Mouse (Mus musculus) kidney, adult 18-20 months (tissue): Measurements from ENCODE around the gene Slc41a1.
"Not testable (repeated sequence)": the region's sequence is repeated elsewhere in the genome, so short reads cannot be mapped to it uniquely, and the experiment has no call there.

Experiments used
- DNase-seq: peaks from one replicate; pipeline ENCODE4 v3.0.0; 2021

Slc41a1 gene

GRCm38 (mm10) chr1:131827207-131827786 lies at the start of gene Slc41a1:
Gene Slc41a1, plus strand, starts transcription at chr1:131827493.
- no peak for DNase-seq

- no peak for DNase-seq
Observed at GRCm38 (mm10) chr1:131794591-131794990, 32.7 kb upstream of the Slc41a1 start.

GRCm38 (mm10) chr1:131795171-131795570 lies 32.1 kb upstream of the Slc41a1 start:
- DNase-seq, result no peak

- peak; percentile 87 for DNase-seq
Observed at GRCm38 (mm10) chr1:131797202-131797909, 29.9 kb upstream of the Slc41a1 start, which contains the start of gene Pm20d1. Gene Pm20d1, plus strand, starts transcription at chr1:131797381.

- DNase-seq, result no peak
Observed at GRCm38 (mm10) chr1:131800001-131800400, 27.3 kb upstream of the Slc41a1 start.

GRCm38 (mm10) chr1:131801071-131801470 lies 26.2 kb upstream of the Slc41a1 start:
- DNase-seq, result no peak

GRCm38 (mm10) chr1:131802652-131803051 lies 24.6 kb upstream of the Slc41a1 start:
- no peak for DNase-seq

- no peak for DNase-seq
Observed at GRCm38 (mm10) chr1:131804166-131804565, 23.1 kb upstream of the Slc41a1 start.

- no peak for DNase-seq
Observed at GRCm38 (mm10) chr1:131808986-131809385, 18.3 kb upstream of the Slc41a1 start.

- no peak for DNase-seq
Observed at GRCm38 (mm10) chr1:131809651-131810050, 17.6 kb upstream of the Slc41a1 start.

- no peak for DNase-seq
Observed at GRCm38 (mm10) chr1:131811393-131811792, 15.9 kb upstream of the Slc41a1 start.

- no peak for DNase-seq
Observed at GRCm38 (mm10) chr1:131812006-131812405, 15.3 kb upstream of the Slc41a1 start.

- DNase-seq, result no peak
Observed at GRCm38 (mm10) chr1:131812631-131813295, 14.5 kb upstream of the Slc41a1 start.

GRCm38 (mm10) chr1:131813731-131814130 lies 13.6 kb upstream of the Slc41a1 start:
- DNase-seq, result no peak

- no peak for DNase-seq
Observed at GRCm38 (mm10) chr1:131814191-131814590, 13.1 kb upstream of the Slc41a1 start.

GRCm38 (mm10) chr1:131816886-131817285 lies 10.4 kb upstream of the Slc41a1 start:
- no peak for DNase-seq

- DNase-seq, result not testable (repeated sequence)
Observed at GRCm38 (mm10) chr1:131820353-131820752, 6.9 kb upstream of the Slc41a1 start.

- DNase-seq, result no peak
Observed at GRCm38 (mm10) chr1:131820887-131821328, 6.4 kb upstream of the Slc41a1 start.

GRCm38 (mm10) chr1:131822292-131822691 lies 5.0 kb upstream of the Slc41a1 start:
- no peak for DNase-seq

GRCm38 (mm10) chr1:131822856-131823492 lies 4.3 kb upstream of the Slc41a1 start:
- no peak for DNase-seq

GRCm38 (mm10) chr1:131823563-131823962 lies 3.7 kb upstream of the Slc41a1 start:
- no peak for DNase-seq

- no peak for DNase-seq
Observed at GRCm38 (mm10) chr1:131824528-131825181, 2.6 kb upstream of the Slc41a1 start.

- peak; percentile 95 for DNase-seq
Observed at GRCm38 (mm10) chr1:131827787-131828258, 530 bp downstream of the Slc41a1 start.
